Mouse (Mus musculus): Measurements from ENCODE around the gene Srsf6.
"Not testable (repeated sequence)": the region's sequence is repeated elsewhere in the genome, so short reads cannot be mapped to it uniquely, and the experiment has no call there.

The Srsf6 gene

GRCm38 (mm10) chr2:162931123-162931673 is at the start of gene Srsf6:
Srsf6 (plus strand) TSS chr2:162931528.
- DNase-seq, result peak; percentile 92

GRCm38 (mm10) chr2:162884101-162884500 is 47.2 kb upstream of the Srsf6 start:
- no peak for DNase-seq

- no peak for DNase-seq
These were observed 44.2 kb upstream of the Srsf6 start for GRCm38 (mm10) chr2:162887121-162887520.

- no peak for DNase-seq
These were observed 42.7 kb upstream of the Srsf6 start for GRCm38 (mm10) chr2:162888677-162889076.

GRCm38 (mm10) chr2:162889191-162889590 is 42.1 kb upstream of the Srsf6 start:
- DNase-seq, result no peak

- no peak for DNase-seq
These were observed 41.6 kb upstream of the Srsf6 start for GRCm38 (mm10) chr2:162889731-162890130.

- DNase-seq, result not testable (repeated sequence)
These were observed 38.3 kb upstream of the Srsf6 start for GRCm38 (mm10) chr2:162892979-162893378.

- not testable (repeated sequence) for DNase-seq
These were observed 32.1 kb upstream of the Srsf6 start for GRCm38 (mm10) chr2:162899256-162899655.

GRCm38 (mm10) chr2:162899880-162900589 is 31.3 kb upstream of the Srsf6 start:
- DNase-seq, result no peak

- DNase-seq, result no peak
These were observed 30.8 kb upstream of the Srsf6 start for GRCm38 (mm10) chr2:162900590-162900916.

- DNase-seq, result no peak
These were observed 25.4 kb upstream of the Srsf6 start for GRCm38 (mm10) chr2:162905902-162906301.

- no peak for DNase-seq
These were observed 23.3 kb upstream of the Srsf6 start for GRCm38 (mm10) chr2:162908052-162908491.

- no peak for DNase-seq
These were observed 17.3 kb upstream of the Srsf6 start for GRCm38 (mm10) chr2:162914040-162914439.

GRCm38 (mm10) chr2:162914519-162914918 is 16.8 kb upstream of the Srsf6 start:
- DNase-seq, result no peak

GRCm38 (mm10) chr2:162919926-162920325 is 11.4 kb upstream of the Srsf6 start:
- DNase-seq, result no peak

GRCm38 (mm10) chr2:162922183-162922582 is 9.1 kb upstream of the Srsf6 start:
- peak; percentile 61 for DNase-seq

- no peak for DNase-seq
These were observed 8.5 kb upstream of the Srsf6 start for GRCm38 (mm10) chr2:162922834-162923233.

- DNase-seq, result no peak
These were observed 7.2 kb upstream of the Srsf6 start for GRCm38 (mm10) chr2:162924126-162924525.

- no peak for DNase-seq
These were observed 3.3 kb upstream of the Srsf6 start for GRCm38 (mm10) chr2:162927918-162928585.

GRCm38 (mm10) chr2:162929704-162930103 is 1.6 kb upstream of the Srsf6 start:
- no peak for DNase-seq

GRCm38 (mm10) chr2:162930516-162931122 is 709 bp upstream of the Srsf6 start:
- DNase-seq, result no peak

GRCm38 (mm10) chr2:162931674-162932650 is 634 bp downstream of the Srsf6 start:
- peak; percentile 68 for DNase-seq

- DNase-seq, result no peak
These were observed 1.4 kb downstream of the Srsf6 start for GRCm38 (mm10) chr2:162932706-162933105.
